ENCODE assay signal across 8 mouse cellular contexts in genomic region chr11:58306860-58307308, GRCm38 (mm10). TPM values are rescaled to one million over a fixed set of nuclear protein-coding genes. Genes with fewer than 3 reads are reported as not detected.
A peak's percentile ranks its signal among the peaks of the same experiment; 100 is the strongest.
DNase-seq lines count a peak whose midpoint lies in the region; ATAC-seq lines count a peak whose summit lies in the region.

Zfp692 (plus strand) TSS chr11:58307069.

- no peaks in the 10 kb centered on the region for H3K36me3 ChIP-seq in hindbrain, embryonic 11.5 days (ENCODE audit: control insufficient read depth, insufficient read depth, low read length)

- H3K9ac ChIP-seq in hindbrain, embryonic 11.5 days (ENCODE audit: low read depth, low read length) = peak within 1 kb of the TSS; percentile 53

- WGBS in hindbrain, embryonic 11.5 days = under 1% methylated on average over 34 of the region's 34 CpGs

- no peaks in the 10 kb centered on the region for H3K9me3 ChIP-seq in hindbrain, embryonic 11.5 days (ENCODE audit: control insufficient read depth, low read length)

- H3K4me2 ChIP-seq in hindbrain, embryonic 11.5 days (replicated peaks; ENCODE audit: low read depth, low read length) = peak within 1 kb of the TSS; percentile 69

- DNase-seq in MN1 (ENCODE audit: low spot score) = peak; percentile 99
- DNase-seq in cerebellum, adult 9-10 months = peak; percentile 97
- DNase-seq in frontal cortex, adult 2 months (ENCODE audit: extremely low spot score in 1 of 2, low spot score in 1 of 2) = peak; percentile 96 to 98
- DNase-seq in hindbrain, embryonic 11.5 days (ENCODE audit: low spot score) = peak; percentile 97
- DNase-seq in layer of hippocampus, postnatal 14 days (ENCODE audit: low spot score in 2 of 2) = peak; percentile 94 to 98
- peak; percentile 94 for DNase-seq in lung, postnatal 14 days
- peak; percentile 79 for DNase-seq in retina, adult 2 months (ENCODE audit: low read depth, low spot score)
- peak; percentile 88 to 93 for DNase-seq in thymus, postnatal 36 days

- H3K4me3 ChIP-seq in hindbrain, embryonic 11.5 days (ENCODE audit: low read depth, low read length) = peak within 1 kb of the TSS; percentile 45

- ATAC-seq in hindbrain, embryonic 11.5 days (ENCODE audit: low FRiP score) = peak; percentile 79

- H3K27me3 ChIP-seq in hindbrain, embryonic 11.5 days (ENCODE audit: control insufficient read depth, insufficient read depth, low read length) = no peaks in the 10 kb centered on the region

- H3K27ac ChIP-seq in hindbrain, embryonic 11.5 days (ENCODE audit: low read depth, low read length) = peak within 1 kb of the TSS; percentile 56

- no peaks in the 10 kb centered on the region for H3K4me1 ChIP-seq in hindbrain, embryonic 11.5 days (replicated peaks; ENCODE audit: control insufficient read depth, insufficient read depth, low read length)

RNA-seq across cellular contexts. Expression of gene Zfp692, which starts in this region (rescaled TPM):
- 59.6 and 63.7 TPM in 2 replicates for polyA plus RNA-seq in frontal cortex, adult 2 months (2012; rRNA removed)
- polyA plus RNA-seq in hindbrain, embryonic 11.5 days (2014; fragmentation: Nextera tagmentation; extraction: Ambion mirVana) = 12.5 and 15.5 TPM in 2 replicates
- total RNA-seq in layer of hippocampus, postnatal 14 days (2021) = 10 to 100 TPM; 20.1 to 20.2 TPM

Comparison
In these comparisons a context has a peak if more than half of its experiments do, and no peak if none do; other contexts are left out.
1. Peak in every context shown above with its lines: DNase-seq, ATAC-seq, H3K4me3 ChIP-seq and H3K27ac ChIP-seq.